Mouse (Mus musculus) MEL (cell line): Measurements from ENCODE around the gene Iqschfp.

ENCODE experiments used
- CHD2 ChIP-seq: IDR thresholded peaks from 2 replicates; pipeline ENCODE4 v1.6.1; 2011; ENCODE audit warnings: low read length, improper control_type of control experiment
- CTCF ChIP-seq, 3 experiments: IDR thresholded peaks in 2 of 3; conservative IDR thresholded peaks in 1 of 3; 2 replicates each; pipeline ENCODE4 v1.5.1; 2011 to 2012; ENCODE audit warnings: low read length in 3 of 3, low read depth in 2 of 3, mild to moderate bottlenecking in 2 of 3, improper control_type of control experiment in 1 of 3, inconsistent platforms in 1 of 3, mixed read lengths in 1 of 3, moderate library complexity in 1 of 3; ENCODE audit not compliant: control insufficient read depth in 1 of 3, insufficient read depth in 1 of 3, poor library complexity in 1 of 3, severe bottlenecking in 1 of 3
- ELF1 ChIP-seq: IDR thresholded peaks from 2 replicates; pipeline ENCODE4 v1.6.1; 2014; ENCODE audit warnings: low read depth, mild to moderate bottlenecking, inconsistent platforms, low read length, improper control_type of control experiment, moderate library complexity
- EP300 ChIP-seq, 2 experiments: IDR thresholded peaks; 2 replicates each; pipeline ENCODE4 v1.6.1; 2011; ENCODE audit warnings: improper control_type of control experiment in 2 of 2, low read length in 2 of 2, low read depth in 1 of 2, mild to moderate bottlenecking in 1 of 2
- GABPA ChIP-seq: IDR thresholded peaks from 2 replicates; pipeline ENCODE4 v1.6.1; 2012; ENCODE audit warnings: low read depth, mild to moderate bottlenecking, inconsistent platforms, low read length, improper control_type of control experiment, moderate library complexity
- GATA1 ChIP-seq: IDR thresholded peaks from 2 replicates; pipeline ENCODE4 v1.6.1; 2011; ENCODE audit warnings: low read depth, low read length, improper control_type of control experiment
- HCFC1 ChIP-seq: IDR thresholded peaks from 2 replicates; pipeline ENCODE4 v1.6.1; 2012; ENCODE audit warnings: low read depth, mild to moderate bottlenecking, inconsistent platforms, low read length, improper control_type of control experiment, moderate library complexity
- MAFK ChIP-seq: IDR thresholded peaks from 2 replicates; pipeline ENCODE4 v1.6.1; 2011; ENCODE audit warnings: low read depth, mild to moderate bottlenecking, low read length, improper control_type of control experiment, borderline replicate concordance
- MAZ ChIP-seq: IDR thresholded peaks from 2 replicates; pipeline ENCODE4 v1.6.1; 2012; ENCODE audit warnings: low read depth, mild to moderate bottlenecking, inconsistent platforms, low read length, improper control_type of control experiment
- MXI1 ChIP-seq: IDR thresholded peaks from 2 replicates; pipeline ENCODE4 v1.6.1; 2011; ENCODE audit warnings: mild to moderate bottlenecking, low read depth, low read length, improper control_type of control experiment
- POLR2A ChIP-seq, 2 experiments: IDR thresholded peaks; 2 replicates each; pipeline ENCODE4 v1.6.1; 2011 to 2012; ENCODE audit warnings: low read length in 2 of 2, mild to moderate bottlenecking in 2 of 2, control low read depth in 1 of 2, improper control_type of control experiment in 1 of 2, low read depth in 1 of 2, moderate library complexity in 1 of 2; ENCODE audit not compliant: control insufficient read depth in 1 of 2, insufficient read depth in 1 of 2, poor library complexity in 1 of 2
- POLR2AphosphoS5 ChIP-seq: IDR thresholded peaks from 2 replicates; pipeline ENCODE4 v1.6.1; 2012; ENCODE audit warnings: low read depth, borderline replicate concordance, mild to moderate bottlenecking, inconsistent platforms, low read length, moderate library complexity, mixed read lengths
- ZC3H11A ChIP-seq: IDR thresholded peaks from 2 replicates; pipeline ENCODE4 v1.6.1; 2012; ENCODE audit warnings: low read depth, mild to moderate bottlenecking, inconsistent platforms, low read length, improper control_type of control experiment
- ZKSCAN1 ChIP-seq: IDR thresholded peaks from 2 replicates; pipeline ENCODE4 v1.6.1; 2012; ENCODE audit warnings: low read depth, mild to moderate bottlenecking, inconsistent platforms, low read length, improper control_type of control experiment, moderate library complexity

GRCm38 (mm10) chr3:68448480-68448879 is 556.4 kb downstream of the Iqschfp start:
- TF ChIP-seq EP300 (IDR thresholded peaks at IDR 0.05; ENCODE audit: low read depth in 1 of 2, low read length in 2 of 2) = no peak
- TF ChIP-seq CHD2 = no peak
- TF ChIP-seq CTCF (IDR thresholded peaks at IDR 0.05 in 2 of 3, conservative IDR thresholded peaks at IDR 0.05 in 1 of 3; ENCODE audit: control insufficient read depth in 1 of 3, insufficient read depth in 1 of 3, low read depth in 2 of 3, low read length in 3 of 3, poor library complexity in 1 of 3, severe bottlenecking in 1 of 3) = no peak
- no peak for TF ChIP-seq POLR2A (IDR thresholded peaks at IDR 0.05; ENCODE audit: control insufficient read depth in 1 of 2, insufficient read depth in 1 of 2, low read depth in 1 of 2, low read length in 2 of 2, poor library complexity in 1 of 2)
- TF ChIP-seq HCFC1 = no peak
- TF ChIP-seq ELF1 = no peak
- no peak for TF ChIP-seq GATA1
- TF ChIP-seq ZKSCAN1 = no peak
- no peak for TF ChIP-seq MAZ
- TF ChIP-seq GABPA = no peak
- TF ChIP-seq POLR2AphosphoS5 = no peak
- TF ChIP-seq ZC3H11A = no peak
- no peak for TF ChIP-seq MAFK
- no peak for TF ChIP-seq MXI1
